Mouse (Mus musculus) bone marrow macrophage, adult 2 months (primary cell): ENCODE results near the gene Asap2. TPM values are rescaled to one million over a fixed set of nuclear protein-coding genes. Genes with fewer than 3 reads are reported as not detected.

Experiments
- H3K27ac ChIP-seq: 2 replicates; pipeline ENCODE4 v1.5.1; 2012; ENCODE audit warnings: low read depth, low read length; ENCODE audit not compliant: insufficient read depth
- H3K4me1 ChIP-seq: 2 replicates; pipeline ENCODE4 v1.6.1; 2012; ENCODE audit warnings: low read length; ENCODE audit not compliant: control insufficient read depth, insufficient read depth
- H3K4me3 ChIP-seq: 2 replicates; pipeline ENCODE4 v1.5.1; 2012; ENCODE audit warnings: mild to moderate bottlenecking, low read length, moderate library complexity; ENCODE audit not compliant: insufficient read depth
- CTCF ChIP-seq: IDR thresholded peaks from 2 replicates; pipeline ENCODE4 v1.5.1; 2012; ENCODE audit warnings: low read depth, mild to moderate bottlenecking, low read length, moderate library complexity
- POLR2A ChIP-seq: IDR thresholded peaks from 2 replicates; pipeline ENCODE4 v1.6.1; 2012; ENCODE audit warnings: mild to moderate bottlenecking, low read depth, low read length, borderline replicate concordance
- polyA plus RNA-seq: library from polyadenylated mRNA; stranded (reverse); fragments of >200 nt; gene quantifications from 2 replicates; pipeline ENCODE4 v1.2.4, GENCODE M21; 2012; ENCODE audit not compliant: missing spikeins, insufficient read depth, insufficient read length

The Asap2 gene
- polyA plus RNA-seq, 1 experiment, result 0.79 TPM

DNA sequence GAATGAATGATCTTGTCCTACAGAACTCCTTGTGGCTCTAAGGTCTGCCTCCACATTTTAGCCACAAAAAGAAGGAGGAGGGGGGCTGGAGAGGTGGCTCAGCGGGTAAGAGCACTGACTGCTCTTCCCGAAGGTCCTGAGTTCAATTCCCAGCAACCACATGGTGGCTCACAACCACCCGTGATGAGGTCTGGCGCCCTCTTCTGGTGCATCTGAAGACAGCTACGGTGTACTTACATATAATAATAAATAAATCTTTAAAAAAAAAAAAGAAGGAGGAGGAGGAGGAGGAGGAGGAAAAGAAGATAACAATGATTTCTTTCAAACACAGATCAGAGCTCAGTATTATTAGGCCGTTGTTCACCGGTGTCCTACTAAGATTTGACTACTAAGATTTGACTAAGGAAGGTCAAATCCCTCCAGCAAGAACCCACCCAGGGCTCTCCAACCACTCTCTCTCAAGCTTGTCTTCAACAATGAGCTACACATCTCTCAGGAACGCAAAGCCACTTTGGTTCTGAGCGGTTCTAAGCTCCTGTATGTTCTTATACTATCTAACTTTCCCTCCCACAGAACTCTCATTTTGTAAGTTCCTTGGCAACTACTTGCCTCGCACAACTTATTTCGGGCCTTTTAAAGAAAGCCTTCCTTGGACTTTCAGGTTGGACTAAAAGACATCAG is 294.6 kb downstream of the Asap2 start, which contains the start of gene Cpsf3:
Gene Cpsf3, plus strand, starts transcription at position 631 of the 681 bp plus-strand sequence.
- peaks cover 21% of the 10 kb centered on the region for H3K4me1 ChIP-seq
- peak within 1 kb of the TSS; percentile 95 for H3K27ac ChIP-seq
- no peak for TF ChIP-seq POLR2A
- no peak for TF ChIP-seq CTCF
- H3K4me3 ChIP-seq, result peak within 1 kb of the TSS; percentile 95

DNA sequence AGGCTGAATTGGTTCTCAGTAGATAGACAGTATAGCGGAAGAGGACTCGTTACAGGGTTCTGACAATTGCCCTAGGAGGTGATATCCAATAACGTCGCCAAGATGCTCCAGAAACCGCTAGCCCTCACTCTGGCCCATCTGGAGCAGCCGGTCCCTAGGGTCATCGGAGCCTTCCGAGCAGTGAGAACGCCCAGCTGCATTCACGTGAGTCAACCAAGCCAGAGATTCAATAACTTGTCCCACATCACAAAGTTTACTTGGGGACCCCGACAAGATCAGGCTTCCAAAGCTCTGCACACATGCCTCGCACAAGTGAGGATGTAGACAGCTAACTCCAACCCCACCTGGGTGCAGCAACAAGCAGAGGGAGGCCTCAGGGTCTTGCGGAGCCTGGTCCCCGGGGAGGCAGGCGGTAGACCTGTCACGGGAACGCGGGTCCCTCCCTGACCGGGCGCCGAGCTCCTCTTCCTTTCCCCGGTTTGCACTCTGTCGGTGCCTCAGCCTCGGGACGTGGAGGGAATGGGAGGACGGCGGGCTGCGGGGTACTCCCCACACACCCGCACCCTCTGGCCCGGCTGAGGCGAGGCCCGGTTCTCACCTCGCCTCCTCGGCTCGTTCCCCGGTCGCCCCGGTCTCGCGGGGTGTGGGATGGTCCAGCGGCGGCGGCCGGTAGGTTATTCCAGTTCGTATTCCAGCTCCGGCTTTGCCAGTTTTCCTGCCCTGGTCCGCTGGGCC is 295.4 kb downstream of the Asap2 start:
- peaks cover 21% of the 10 kb centered on the region for H3K4me1 ChIP-seq
- no peak for TF ChIP-seq POLR2A
- no peak for TF ChIP-seq CTCF
- peak overlapping the region; percentile 94 for H3K4me3 ChIP-seq
- peak overlapping the region; percentile 63 for H3K27ac ChIP-seq

DNA sequence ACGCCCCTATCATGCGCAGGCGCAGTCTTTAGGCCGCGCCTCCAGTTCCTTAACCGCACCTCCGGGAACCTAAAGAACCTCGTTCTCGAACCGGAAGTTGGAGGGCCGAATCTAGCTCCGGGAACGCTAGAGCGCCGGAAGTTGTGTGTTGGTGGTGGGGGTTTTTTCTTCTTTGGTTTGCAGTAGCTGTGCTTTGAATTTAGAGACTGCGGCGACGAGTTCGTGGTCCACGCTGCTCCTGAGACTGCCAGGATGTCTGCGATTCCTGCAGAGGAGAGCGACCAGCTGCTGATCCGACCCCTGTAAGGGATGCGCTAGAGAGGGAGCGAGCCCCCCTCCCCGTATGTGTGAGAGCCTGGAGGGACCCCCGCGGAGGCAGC is 296.0 kb downstream of the Asap2 start, which contains the start of gene Itgb1bp1:
Gene Itgb1bp1, minus strand, starts transcription at position 42 of the 380 bp plus-strand sequence.
- TF ChIP-seq CTCF, result no peak
- no peak for TF ChIP-seq POLR2A
- H3K4me3 ChIP-seq, result peak within 1 kb of the TSS; percentile 95
- H3K27ac ChIP-seq, result peak within 1 kb of the TSS; percentile 95
- H3K4me1 ChIP-seq, result peaks cover 20% of the 10 kb centered on the region

DNA sequence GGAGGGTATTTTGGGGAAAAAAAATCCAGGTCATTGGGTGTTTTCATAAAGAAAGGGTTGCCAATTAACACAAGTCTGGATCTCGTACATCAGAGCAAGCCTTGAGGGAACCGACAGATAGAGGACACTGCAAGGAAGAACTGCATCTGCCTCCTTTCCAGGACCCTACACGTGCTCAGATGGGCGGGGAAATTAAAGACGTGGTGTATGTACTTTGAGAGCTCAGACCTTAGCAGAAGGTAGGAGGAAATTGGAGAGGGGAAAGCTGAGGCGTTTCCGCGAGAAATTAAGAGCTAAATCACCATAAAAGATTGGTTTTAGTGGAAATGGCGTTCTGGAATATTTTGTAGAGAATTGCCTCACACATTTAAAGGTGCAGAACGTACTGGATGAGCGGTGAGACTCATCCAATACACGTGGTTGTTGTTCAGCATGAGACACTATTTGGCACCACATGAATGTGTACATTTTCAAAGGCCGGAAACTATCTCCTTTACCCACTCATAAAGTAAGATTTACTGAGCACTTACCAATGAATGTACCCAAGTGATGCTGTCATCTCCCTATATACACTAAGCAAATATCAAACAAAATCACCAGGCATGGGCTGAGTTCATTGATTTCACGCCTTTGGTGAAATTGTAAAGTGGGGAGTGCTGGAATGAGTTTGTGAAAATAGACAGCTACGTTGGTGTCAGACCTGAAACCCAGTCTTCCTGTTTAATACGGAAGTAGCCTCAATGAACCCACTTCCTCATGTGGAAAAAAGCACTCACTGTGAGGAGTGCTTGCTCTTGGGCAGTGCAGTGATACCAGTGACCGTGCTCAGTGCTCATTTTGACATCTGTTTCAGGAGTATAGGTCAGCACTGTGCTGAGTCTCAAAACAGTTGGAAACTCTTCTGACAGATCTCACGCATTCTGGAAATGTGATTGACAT is 296.7 kb downstream of the Asap2 start:
- no peak for TF ChIP-seq POLR2A
- no peak for TF ChIP-seq CTCF
- peak overlapping the region; percentile 95 for H3K4me3 ChIP-seq
- peaks cover 19% of the 10 kb centered on the region for H3K4me1 ChIP-seq
- H3K27ac ChIP-seq, result peak overlapping the region; percentile 95

DNA sequence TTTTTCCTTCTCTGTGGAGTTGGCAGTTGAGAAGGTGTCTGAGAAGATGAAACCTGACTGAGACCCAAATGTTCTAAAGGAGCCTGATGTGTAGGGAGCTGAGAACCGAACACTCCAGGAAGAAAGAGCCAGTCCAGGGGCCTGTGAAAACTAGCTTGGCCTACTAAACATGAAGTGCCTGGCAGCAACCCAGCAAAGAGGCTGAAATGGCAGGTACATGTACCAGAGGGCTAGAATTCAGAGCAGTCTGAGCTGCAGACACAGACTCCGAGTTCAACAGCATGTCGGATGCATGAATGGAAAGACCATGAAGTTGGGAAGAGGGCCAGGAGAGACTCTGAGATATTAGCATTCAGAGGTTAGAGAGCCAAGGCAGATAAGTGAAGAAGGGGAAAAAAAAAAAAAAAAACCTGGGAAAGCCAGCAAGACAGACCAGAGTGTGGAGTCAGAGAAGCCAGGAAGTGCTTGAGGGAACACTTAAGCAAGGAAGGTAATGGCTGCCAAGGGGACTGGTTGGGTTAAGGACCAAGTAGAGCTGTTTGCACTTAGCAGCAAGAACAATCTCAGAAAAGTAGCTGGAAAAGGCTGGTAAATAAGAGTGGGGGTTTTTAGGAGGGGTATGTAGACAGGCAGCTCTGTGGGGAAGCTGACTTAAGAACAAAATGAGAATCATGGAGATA is 298.6 kb downstream of the Asap2 start:
- no peak overlapping the region for H3K4me3 ChIP-seq
- TF ChIP-seq CTCF, result no peak
- no peak for TF ChIP-seq POLR2A
- H3K4me1 ChIP-seq, result peaks cover 19% of the 10 kb centered on the region
- no peak overlapping the region for H3K27ac ChIP-seq

DNA sequence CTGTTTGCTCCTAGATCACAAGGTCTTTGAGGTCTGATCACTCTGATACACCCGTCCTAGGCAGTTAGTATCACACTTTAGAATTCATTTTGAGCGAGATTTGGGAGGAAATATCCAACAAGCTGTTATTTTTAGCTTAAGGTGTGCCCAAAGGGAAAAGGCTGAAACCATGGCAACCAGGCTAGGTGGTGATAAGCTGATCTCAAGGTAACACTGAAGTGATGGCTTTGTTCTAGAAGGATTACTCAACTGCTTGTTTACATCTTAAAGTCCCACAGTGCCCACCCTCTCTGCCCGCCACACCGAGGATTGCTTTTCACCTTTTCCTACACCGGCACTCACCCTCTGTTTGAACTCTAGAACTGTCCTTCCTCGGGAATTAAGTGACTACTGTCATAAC is 299.4 kb downstream of the Asap2 start:
- H3K27ac ChIP-seq, result no peak overlapping the region
- TF ChIP-seq POLR2A (no peak), CTCF (no peak)
- no peak overlapping the region for H3K4me3 ChIP-seq
- peaks cover 19% of the 10 kb centered on the region for H3K4me1 ChIP-seq

DNA sequence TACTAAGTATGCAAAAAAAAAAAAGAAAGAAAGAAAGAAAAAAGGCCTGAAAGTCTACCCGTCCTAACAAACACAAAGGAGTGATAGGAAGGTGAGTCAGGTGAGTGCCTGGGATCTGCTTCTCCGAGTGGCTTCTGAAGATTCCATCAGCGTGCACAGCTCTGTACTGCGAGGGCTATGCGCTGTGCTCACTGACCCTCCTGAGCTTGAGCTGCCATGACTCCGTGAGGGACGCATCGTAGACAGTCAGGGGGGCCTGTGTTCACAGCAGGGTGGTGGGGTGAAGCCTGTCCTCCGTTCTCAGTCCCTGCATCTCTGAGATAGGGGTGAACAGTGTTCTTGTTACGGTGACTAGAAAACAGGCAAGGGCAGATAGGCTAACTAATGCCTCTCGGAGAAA is 308.6 kb downstream of the Asap2 start:
- Histone ChIP-seq H3K4me3 (no peak overlapping the region), H3K4me1 (no peaks in the 10 kb centered on the region), H3K27ac (no peak overlapping the region)
- TF ChIP-seq CTCF, result no peak
- TF ChIP-seq POLR2A, result no peak

DNA sequence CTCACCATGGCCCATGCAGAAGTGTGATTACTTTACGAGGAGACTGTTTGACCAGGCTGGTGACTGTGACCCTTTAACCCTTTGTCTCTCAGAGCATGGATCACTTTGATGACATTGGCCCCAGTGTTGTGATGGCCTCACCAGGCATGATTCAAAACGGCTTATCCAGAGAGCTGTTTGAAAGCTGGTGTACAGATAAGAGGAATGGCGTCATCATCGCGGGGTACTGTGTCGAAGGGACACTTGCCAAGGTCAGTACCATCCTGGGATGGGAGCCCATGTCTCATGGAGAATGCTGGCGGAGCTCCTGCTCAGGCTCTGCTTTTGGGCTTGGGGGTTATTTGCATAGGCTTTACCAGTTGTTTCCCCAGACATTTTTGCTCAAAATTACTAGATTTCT is 311.1 kb downstream of the Asap2 start:
- no peak overlapping the region for H3K27ac ChIP-seq
- H3K4me3 ChIP-seq, result no peak overlapping the region
- H3K4me1 ChIP-seq, result no peaks in the 10 kb centered on the region
- TF ChIP-seq POLR2A (no peak), CTCF (no peak)

DNA sequence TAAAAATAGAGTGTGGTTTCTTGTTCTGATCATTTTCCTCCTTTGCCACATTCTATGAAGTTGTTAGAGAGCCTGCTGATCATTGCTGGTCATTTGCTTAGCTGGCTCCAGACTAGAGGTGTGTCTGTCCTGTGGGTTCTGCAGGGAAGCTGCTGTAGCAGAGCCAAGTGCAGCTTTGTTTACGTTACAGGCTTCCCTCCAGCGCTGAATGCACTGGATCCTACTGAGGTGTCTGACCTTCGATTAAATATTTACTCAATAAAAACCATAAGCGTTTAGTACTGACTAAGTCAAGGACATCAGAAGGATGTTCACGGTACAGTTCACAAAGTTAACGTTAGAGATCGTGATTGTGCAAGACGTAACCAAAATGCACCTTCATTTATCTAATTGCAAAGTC is 311.7 kb downstream of the Asap2 start:
- Histone ChIP-seq H3K4me3 (no peak overlapping the region), H3K27ac (no peak overlapping the region)
- no peak for TF ChIP-seq POLR2A
- TF ChIP-seq CTCF, result no peak

More for the DNA sequence above, 311.7 kb downstream of the Asap2 start:
- no peaks in the 10 kb centered on the region for H3K4me1 ChIP-seq
